Mouse (Mus musculus): ENCODE data around the gene Ccs.

Gene Ccs

GRCm38 (mm10) chr19:4793281-4793830, 45.8 kb downstream of the Ccs start:
- intact Hi-C loops (cut with DNase I), result no loop called here

GRCm38 (mm10) chr19:4786313-4786712, 52.8 kb downstream of the Ccs start:
- intact Hi-C loops (cut with DNase I), result no loop called here

- intact Hi-C loops (cut with DNase I), result no loop called here
Observed at GRCm38 (mm10) chr19:4785206-4785605, 53.9 kb downstream of the Ccs start.

GRCm38 (mm10) chr19:4782891-4783290, 56.2 kb downstream of the Ccs start:
- intact Hi-C loops (cut with DNase I), result no loop called here

All from adrenal gland (tissue).